Mouse (Mus musculus) frontal cortex, postnatal 14 days (tissue): ENCODE measurements around the gene Eme2.

Experiments used
- DNase-seq, 2 experiments: peaks; one replicate each; pipeline ENCODE4 v3.0.0; 2022; ENCODE audit warnings: low spot score in 2 of 2

Gene Eme2

DNA sequence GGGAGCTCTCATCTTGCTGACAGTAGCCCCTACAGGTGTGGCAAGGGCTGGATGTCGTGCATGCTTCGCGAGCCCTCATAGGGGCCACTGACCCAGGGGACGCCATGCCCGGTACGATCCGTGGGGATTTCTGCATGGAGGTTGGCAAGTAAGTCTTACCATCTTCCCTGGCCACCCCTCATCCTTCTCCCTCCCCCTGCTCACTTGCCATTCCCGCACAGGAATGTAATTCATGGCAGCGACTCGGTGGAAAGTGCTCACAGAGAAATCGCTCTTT lies 2.0 kb upstream of the Eme2 start:
- no peak for DNase-seq

DNA sequence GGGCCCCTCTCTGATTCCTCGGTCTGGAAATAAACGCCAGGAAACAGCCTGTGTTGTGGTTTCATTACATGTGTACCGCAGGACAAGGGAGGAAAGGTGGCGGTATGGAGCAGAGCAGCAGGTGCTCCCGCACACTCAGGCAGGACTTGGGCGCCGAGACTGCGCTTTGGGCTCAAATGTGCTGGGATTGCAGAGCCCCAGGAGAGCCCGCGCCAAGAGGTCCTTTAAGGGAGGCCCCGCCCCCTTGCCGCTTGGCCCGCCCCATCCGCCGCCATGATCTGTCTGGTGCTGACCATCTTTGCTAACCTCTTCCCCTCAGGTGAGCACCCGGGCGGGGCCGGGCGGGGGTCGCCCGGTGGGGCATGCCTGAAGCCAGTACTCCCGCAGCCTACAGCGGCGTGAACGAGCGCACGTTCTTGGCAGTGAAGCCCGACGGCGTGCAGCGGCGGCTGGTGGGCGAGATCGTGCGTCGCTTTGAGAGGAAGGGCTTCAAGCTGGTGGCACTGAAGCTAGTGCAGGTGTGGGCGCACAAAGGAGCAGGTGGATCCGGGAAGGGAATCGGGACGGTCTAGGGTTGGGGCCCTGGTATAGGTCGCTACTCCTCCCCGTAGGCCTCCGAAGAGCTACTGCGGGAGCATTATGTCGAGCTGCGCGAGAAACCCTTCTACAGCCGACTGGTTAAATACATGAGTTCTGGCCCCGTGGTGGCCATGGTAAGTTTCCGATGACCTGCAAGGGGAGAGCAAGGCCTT lies 1.5 kb upstream of the Eme2 start, which contains the start of gene Nme3:
Gene Nme3, plus strand, starts transcription at position 260 of the 752 bp plus-strand sequence.
- peak in 1 of 2 experiments; percentile 64 for DNase-seq

DNA sequence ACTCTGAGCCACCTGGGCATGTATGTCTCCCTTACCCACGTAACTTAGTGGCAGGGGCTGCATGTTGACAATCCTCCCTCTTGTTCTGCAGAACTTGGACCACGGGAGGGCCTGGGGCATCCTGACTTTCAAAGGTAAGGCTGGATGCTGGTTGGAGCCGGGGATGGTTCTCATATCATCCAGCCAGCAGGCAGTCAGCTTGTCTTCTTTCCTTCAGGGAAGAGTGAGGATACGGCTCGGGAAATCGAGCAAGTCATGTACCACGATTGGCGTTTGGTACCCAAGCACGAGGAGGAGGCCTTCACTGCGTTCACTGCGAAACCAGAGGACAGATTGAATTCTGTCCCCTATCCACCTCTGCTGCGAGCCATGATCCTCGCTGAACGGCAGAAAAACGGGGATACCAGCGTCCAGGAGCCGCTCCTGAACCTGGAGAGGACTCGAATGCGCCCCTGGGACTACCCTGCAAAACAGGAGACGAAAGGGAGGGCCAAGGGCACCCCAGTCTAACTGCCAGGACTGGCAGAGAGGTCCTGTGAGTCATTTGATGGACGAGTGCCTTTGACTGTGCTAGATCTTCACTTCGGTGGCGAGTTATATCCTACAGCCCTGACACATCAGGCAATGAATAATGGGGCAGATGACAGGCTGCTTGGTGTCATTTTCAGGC lies 819 bp upstream of the Eme2 start:
- DNase-seq, result no peak

DNA sequence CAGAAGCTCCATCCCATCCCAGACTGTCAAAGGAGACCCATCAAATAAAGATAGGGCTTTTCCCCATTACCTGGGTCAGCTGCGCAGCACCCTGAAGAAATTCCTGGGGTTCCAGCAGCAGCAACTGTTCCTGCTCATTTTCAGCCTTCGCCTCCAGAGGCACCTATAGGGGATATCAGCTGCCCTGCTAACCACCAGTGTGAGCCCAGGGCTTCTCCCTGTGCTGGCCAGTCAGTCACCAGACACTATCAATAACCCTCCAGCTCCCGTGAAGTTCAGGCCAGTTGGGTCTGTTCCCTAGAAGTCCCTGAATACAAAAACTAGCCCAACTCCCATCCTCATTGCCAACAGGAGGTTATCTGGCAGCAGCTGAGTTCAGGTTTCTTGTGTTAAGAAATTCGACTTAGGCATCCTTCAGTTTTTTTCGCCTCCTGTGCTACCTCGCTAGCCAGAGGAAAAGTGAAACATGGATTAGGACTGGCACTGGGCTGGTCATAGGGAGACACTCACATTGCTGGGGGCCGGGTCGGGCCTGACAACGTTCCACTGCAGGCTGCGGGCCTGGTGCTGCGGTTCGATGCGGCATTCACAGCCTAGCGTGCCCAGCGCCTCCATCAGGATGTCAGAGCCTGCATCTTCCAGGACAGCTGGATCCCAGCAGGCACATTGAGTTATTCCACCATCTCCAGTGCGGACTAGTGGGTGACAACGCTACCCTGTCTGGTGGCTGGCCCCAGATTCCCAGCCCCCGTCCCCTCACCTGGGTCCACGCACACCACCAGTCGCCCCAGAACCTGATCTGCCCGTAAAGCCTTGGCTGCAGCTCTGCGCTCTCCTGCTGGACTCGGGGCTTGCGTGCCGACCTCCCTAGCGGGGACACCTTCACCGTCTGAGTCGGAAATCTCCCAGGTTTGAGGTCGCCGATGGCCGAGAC lies 559 bp downstream of the Eme2 start:
- no peak for DNase-seq

DNA sequence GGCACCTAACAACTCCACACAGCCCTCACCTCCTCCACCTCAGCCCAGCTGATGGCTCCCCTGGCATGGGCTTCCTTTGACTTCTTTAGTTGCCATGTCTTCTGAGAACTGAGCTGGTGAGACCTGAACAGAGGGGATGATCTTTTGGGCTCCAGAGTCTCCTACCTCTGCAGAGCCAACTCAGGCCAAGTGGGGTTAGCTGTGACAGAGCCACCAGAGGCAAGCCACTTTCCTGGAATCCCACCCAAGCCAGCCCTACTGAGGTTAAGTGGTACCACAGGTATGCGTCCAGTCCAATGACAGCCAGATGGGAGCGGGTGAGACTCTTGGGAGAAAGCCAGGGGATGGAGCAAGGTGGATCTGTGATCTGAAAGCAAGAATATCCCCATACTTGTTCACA lies 1.6 kb downstream of the Eme2 start:
- no peak for DNase-seq

DNA sequence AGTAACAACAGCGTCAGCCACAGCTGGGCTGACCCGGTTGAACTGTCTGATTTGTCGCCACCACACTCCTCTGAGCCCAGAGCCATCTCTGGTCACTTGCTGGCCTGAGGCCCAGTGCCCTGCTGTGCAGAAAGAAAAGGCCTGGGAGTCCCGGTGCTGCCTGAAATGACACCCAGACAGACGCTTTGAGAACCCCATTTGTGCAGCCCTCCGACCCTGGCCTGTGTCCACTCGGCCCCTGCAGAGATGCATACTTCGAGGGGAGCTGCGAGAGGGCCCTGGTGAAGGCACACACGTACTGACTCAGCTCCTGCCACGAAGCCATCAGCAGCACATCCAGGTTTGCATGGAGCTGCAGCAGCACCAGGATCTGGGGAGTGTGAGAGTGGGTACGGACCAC lies 2.1 kb downstream of the Eme2 start:
- no peak for DNase-seq

DNA sequence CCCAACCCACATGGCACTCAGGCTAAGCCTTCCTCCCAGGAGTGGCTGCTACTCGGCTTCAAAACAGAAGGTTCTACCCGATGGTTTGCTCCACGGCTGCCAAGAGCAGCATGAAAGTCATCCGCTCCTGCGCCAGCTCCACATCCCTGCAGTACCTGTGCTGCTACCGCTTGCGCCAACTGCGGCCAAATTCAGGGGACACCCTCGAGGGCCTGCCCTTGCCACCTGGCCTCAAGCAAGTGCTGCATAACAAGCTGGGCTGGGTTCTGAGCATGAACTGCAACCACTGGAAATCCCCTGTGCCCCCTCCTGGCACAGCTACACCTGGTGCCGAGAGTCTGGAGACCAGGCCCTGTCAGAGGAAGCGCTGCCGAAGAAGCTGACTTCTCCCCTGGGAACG lies 3.6 kb downstream of the Eme2 start:
- no peak for DNase-seq

DNA sequence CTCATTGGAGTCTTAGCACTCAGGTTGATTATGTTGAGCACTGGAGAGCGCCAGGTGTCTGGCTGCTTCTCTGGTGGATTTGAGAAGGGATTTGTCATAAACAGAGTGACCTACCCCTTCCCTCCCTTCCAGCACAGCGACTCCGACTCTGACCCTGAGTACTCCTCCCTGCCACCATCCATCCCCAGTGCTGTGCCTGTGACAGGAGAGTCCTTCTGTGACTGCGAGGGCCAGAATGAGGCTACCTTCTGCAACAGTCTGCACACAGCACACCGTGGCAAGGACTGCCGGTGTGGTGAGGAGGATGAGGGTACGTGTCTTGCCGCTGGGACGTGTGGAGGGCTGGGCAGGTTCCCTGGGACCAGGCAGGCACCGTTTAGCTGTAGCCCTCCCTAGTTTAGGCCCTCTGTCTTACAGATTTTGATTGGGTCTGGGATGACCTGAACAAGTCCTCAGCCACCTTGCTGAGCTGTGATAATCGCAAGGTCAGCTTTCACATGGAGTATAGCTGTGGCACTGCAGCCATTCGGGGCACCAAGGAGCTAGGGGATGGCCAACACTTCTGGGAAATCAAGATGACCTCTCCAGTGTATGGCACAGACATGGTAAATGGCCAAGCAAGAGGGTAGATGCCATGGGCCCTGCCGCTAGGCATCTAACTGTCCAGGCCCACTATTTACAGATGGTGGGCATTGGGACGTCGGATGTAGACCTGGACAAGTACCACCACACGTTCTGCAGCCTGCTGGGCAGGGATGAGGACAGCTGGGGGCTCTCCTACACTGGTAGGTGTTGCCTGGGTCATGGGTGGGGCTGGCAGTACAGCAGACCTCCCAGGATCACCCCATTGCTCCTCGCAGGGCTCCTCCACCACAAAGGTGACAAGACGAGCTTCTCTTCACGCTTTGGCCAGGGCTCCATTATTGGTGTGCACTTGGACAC lies 4.5 kb downstream of the Eme2 start:
- no peak for DNase-seq

DNA sequence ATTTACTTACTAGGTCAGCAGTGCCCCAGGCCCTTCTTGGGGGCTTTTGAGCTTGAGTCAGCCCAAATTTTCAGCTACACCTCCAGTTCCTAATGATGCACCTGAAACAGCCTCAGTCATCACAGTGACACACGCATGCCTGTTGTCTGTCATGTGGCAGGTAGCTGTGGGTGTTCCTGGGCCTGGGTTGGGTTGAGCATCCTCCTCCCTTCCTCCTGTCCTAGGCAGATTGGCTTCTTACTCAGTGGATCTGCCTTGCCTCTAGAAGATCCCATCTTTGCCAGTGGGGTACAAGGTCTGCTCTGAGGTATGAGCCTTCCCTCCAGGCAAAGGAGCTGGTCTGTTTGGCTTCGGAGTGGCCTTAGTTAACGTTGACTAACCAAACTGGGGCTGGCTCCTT lies 6.0 kb downstream of the Eme2 start:
- no peak for DNase-seq

DNA sequence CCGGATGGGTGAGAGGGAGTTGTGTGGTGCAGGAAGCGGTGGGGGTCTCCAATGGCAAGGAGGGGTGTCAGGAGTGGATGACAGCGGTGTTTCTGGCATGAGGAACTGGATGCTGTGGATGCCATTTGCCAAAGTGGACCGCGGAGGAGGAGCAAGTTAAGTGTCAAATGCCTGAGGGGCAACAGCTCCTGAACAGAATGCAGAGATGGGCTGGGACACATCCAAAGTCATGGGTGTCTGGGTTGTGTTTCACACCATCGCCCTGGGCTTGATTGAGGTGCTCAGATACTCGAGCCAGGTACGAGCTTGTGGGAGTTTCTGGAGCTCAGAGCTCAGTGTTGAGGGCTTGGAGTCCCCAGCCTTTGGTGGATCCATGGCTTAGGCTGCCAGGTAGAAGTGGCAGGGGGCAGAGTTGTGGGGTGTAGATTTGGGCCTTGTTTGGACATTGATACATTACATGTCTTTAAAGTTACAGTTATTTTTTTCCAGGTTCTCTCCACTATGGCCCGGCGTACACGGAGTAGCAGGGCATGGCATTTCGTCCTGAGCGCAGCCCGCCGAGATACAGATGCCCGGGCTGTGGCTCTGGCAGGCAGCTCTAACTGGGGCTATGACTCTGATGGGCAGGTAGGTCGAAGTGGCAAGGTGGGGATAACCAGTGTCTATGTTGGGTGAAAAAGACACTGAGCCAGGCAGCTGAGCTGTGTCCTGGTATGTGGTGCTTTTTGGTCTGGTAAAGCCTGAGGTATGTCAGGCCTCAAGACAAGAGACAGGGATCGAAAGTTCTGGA lies 7.4 kb downstream of the Eme2 start:
- DNase-seq, result no peak

DNA sequence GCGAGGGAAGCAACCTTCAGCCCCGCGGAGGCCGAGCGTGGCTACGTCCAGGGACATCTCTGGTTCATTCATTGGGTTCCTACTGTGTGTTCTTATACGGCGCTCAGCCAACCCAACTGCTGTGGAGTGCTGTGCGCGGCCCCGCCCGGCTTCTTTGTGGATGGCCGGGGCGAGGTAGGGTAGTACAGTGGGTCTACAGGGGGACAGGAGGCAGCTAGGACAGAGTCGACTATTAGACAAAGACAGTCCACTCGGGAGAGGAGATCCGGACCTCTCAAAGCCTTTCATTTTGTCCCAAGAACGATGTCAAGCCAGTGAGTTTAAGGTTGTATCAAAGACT lies 8.0 kb downstream of the Eme2 start:
- no peak for DNase-seq

DNA sequence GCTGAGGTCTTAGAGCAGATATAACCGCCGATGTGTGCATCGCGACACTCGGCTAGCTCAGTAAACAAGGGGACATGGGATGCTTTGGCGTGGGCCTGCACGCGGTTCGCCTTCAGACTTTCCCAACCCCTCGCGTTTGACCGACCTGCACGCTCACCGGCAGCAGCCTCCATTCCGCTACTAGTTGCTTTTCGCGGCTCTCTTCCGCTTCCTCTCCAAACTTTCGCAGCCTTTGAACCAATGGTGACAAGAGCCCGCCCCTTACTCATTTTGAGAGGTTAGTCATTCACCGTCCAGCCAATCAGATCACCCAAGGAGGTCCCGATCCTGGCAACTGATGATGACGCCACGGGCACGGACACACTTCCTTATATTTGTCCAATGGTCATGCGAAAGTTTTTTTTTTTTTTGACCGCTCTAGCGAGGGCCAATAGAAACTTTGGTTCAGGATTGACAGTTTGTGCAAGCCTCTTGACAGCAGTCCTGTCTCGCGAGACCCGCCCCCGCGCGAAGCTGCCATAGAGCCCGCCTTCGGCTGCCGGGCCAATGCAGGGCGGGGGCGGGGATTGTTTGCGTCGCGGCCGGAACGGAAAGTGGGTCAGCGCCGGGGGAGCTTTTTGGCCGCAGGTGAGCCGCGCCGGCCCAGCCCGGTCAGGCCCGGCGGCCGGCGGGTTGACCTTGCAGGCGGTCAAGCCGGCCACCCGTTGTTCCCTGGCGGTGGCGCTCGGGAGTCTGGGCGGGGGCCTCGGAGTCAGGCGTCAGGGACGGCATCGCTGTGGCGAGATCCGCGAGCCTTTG lies 8.6 kb downstream of the Eme2 start, which contains the start of the genes Nubp2 and Spsb3:
Gene Nubp2, minus strand, starts transcription at position 216 of the 798 bp plus-strand sequence.
Gene Spsb3, plus strand, starts transcription at position 510 of the 798 bp plus-strand sequence.
- peak; percentile 94 to 99 for DNase-seq

DNA sequence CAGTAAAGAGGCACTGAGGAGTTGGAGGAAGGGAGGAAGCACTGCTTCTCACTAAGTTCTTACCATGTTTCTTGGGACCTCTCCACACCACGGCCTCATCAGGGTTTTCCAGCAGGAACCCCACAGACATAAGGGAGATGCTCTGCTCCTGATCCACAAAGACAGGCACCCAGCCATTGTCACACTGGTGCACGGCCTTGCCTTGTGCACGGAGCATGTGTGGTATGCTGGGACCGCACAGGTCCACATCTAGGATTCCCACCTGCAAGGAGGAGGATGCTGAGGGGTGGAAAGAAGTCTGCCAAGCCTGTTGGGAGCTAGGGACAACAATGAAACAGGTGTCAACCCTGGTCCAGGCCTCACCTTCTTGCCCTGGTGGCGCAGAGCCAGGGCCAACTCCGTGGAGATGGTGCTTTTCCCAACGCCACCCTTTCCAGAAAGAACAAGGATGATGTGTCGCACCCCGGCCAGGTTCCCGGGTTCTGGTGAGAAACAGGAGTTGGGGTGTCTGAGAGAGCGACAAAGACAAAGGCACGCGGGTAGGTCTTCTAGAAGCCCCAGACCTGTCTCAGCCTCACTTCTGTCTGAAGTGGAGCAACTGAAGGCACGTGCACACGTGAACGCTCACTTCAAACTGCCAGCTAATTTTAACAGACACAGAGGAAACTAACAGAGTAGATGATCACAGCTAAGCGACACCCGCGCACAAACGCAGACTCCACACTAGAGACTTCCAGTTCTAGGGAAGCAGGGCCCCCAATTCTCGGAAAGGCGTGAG lies 9.3 kb downstream of the Eme2 start:
- DNase-seq, result no peak

DNA sequence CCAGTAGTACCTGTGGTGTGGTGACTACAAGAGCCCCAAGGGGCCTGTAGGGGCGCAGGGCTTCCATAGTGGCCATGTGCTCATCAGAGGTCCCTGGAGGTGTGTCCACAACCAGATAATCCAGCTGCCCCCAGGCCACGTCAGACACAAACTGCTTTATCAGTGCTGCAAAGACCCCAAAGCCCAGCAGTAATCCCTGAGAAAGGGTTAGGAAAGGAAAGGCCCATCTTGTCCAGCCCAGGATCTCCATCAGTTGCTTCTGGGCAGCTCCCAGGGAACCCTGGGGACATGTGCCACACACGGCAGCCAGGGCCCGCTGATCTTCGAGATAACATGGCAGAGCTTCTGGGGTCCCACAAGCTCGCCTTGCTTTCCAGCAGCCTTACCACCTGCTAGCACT lies 10.5 kb downstream of the Eme2 start:
- no peak for DNase-seq

DNA sequence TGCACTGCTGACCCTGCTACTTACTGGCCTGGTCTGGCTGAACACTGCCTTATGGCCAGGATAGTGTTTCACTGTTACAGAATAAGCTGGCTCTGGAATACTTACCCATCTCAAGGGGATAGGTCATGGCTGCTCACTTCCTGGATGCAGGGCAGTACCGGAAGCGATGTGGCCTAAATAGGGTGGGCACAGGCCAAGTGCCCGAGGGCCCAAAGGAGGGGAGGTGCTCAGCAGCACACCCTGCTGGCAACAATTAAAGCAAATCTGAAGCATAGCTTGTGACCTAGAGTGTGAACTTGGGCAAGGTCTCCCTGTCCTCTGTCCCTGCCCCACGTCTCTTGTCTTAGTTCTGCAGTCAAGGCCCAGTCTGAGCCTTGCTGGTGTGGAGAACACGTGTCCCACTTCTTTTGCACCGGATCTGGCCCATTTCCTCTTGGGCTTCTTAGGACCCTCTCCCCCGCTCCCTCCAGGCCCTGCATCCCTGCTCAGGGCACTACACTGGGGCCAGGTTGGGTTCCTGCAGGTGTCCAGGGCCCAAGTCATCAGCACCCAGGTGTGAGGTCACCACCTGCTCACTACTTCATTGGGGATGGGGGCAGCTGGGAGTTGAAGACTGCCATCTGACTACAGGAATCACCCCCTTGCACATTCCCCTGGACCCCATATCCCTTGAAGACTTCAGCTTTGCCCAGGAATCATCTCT lies 13.0 kb downstream of the Eme2 start:
- DNase-seq, result no peak

DNA sequence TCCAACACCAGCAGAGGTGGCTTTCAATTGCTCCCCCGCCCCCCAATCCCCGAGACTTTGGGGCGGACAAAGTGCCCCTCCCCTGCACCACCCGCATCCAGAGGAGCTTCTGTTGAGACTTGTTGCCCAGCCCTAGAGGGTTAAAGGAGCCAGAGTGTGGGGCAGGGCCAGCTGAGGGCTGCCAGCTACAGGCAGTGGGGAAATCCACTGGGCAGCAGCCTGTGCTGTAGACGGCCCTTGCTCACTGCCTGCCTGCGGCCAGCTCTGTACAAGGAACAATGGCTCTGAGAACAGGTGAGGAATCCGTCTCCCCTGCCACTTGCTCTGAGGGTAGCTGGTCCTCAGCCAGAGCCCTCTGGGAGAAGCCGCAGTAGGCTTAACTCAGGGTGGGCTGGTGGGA lies 16.4 kb downstream of the Eme2 start:
- no peak for DNase-seq

DNA sequence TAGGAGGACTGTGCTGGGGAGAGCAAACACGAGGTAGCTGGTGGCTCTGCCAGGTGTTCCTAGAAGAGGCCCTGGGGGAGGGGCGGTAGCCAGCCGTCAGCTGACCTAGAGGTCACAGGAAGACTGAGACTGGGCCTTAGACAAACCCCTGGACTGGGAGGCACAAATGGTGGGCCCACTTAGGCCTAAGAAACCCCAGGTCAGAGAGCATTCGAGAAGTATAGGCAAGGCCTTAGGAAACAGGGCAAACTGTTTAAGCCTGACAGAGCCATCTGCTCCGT lies 16.8 kb downstream of the Eme2 start:
- no peak for DNase-seq

DNA sequence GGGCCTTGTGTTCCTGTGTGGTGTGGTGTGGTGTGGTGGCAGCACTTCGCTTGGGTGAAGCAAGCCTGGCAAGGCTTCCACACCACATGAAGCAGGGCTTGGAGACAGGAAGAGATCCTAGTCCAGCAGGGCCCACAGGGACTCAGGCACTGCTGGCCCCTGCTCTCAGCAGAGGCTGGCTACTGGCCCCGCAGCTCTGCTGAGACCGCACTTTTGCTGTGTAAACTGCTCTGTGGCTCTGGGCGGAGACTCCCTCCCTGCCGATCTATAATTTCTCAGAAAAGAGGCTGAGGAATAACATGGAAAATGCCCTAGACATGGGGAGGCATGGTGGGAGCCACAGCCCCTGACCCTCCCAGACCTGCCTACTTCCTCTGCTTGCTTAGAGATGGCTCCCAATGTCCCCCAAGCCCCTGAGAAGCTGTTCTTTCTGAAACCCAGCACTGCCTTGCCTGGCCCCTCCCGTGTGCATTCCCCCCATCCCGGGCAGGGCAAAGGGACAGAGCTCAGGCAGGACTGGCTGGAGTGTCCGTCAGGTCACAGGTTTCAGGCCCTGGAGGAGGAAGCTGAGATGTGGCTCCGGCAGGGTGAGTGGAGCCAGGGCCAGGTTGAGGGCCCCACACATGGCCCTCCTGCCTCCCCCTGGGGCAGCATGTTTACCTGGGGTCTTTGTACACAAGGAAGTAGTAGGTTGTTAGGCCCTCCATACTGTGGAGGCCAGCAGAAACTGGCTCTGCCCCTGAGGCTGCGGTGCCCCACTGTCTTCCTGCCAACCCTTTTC lies 17.4 kb downstream of the Eme2 start:
- DNase-seq, result no peak
